Mouse (Mus musculus) central nervous system, embryonic 18 days (tissue): ENCODE measurements around the gene Dr1. TPM values are rescaled to one million over a fixed set of nuclear protein-coding genes. Genes with fewer than 3 reads are reported as not detected.

Source experiments
- polyA plus RNA-seq: library from polyadenylated mRNA; depleted of rRNA; stranded (reverse); fragments of >200 nt; gene quantifications from 2 replicates; pipeline ENCODE4 v1.2.3, GENCODE M21; 2012; rRNA removed

Gene Dr1
- polyA plus RNA-seq: 33.6 and 37.9 TPM in 2 replicates

DNA sequence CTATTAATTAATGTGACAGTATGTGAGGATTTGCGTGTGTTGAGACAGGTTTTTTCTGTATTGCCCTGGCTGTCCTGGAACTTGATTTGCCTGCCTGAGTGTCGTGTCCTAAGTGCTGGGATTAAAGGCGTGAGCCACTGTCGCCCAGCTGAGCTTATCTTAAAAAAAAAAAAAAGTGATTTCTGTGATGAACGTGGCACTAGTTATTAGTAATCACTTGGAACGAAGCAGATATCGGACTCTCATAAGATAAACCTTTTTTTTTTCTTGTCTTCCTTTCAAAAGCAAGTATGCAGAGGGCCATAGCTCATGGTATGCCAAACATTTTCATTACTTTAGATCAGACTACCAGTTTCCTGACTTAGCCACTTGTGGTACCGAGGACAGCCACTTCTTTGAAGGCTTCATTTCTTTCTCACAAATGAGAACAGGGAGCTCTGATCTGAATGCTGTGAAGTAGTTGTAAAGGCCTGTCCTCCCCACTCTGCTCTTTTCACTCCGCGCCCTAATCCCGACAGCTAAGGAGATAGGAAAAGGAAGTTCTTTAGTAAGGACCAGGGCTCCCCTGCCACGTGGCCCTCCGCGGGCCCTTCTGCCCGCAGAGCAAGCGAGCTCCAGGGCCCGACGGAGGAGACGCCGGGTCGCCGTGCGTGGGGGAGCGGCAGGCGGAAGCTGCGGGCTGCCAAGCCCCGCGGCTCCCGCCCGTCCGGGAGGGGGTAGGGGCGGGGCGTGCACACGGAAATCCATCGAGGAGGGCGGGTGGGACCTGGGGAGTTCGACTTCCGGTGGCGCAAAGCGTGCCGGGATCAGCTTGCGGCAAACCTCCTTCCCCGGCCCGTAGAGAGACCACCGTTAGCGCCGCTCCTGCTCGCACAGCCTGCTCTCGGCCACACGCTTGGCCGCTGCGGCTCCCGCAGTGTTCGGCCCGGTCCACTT lies at the start of gene Dr1:
Gene Dr1 (plus strand): TSS at position 771 of the 936 bp plus-strand sequence.

DNA sequence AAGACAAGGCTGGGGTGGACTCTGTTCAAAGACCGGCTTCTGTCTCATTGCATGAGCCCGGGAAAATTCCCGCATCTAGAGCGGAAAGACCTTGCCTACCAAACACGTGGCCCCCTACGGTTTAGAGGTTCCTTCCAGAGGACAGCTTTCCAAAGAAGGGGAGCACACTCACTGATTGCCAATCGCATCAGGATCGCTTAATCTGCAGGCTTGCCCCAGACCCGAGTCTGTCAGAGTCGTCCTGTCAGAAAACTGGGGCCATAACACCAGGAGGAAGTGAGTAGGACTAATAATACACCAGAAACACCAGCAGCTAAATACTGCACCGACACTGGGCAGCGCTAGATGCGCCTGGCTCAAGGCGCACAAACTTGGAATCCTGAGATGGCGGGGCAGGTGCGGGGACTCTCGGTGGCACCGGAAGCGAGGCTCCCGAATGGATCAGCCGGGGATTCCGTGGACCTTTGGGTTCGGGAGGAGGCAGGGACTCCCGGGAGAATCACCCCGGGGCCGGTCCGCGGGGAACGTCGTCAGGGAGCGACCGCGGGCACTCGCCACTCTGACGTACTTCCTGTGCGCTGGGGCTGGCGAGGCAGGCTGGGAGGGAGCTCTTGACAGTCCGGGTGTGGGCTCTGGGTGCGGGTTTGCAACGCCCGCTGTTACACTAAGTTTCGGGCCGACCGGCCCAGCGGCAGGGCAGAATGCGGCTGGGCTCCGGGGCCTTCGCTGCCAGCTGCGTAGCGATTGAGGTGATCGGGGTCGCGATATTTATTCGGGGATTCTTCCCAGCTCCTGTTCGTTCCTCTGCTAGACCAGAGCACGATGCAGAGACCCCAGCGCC lies 43.7 kb downstream of the Dr1 start, which contains the start of gene Pigg:
Gene Pigg (plus strand): TSS at position 386 of the 841 bp plus-strand sequence.

Other genes starting within 250 kb of the Dr1 start
- gene Mtf2, start 203.2 kb upstream of the Dr1 start, polyA plus RNA-seq: 66.7 and 67.7 TPM in 2 replicates
- gene Tmed5, start 136.3 kb upstream of the Dr1 start, polyA plus RNA-seq: 13.2 and 13.3 TPM in 2 replicates
- gene Ccdc18, start 136.0 kb upstream of the Dr1 start, polyA plus RNA-seq: 0.71 and 0.82 TPM in 2 replicates
- gene Pigg, start 43.7 kb downstream of the Dr1 start, polyA plus RNA-seq: 5.7 and 6.2 TPM in 2 replicates
- 26.8 and 28.5 TPM in 2 replicates for gene Gm42517, start 99.0 kb downstream of the Dr1 start, polyA plus RNA-seq
- 0.03 TPM in 1 of 2 replicates, not detected in the other for gene Pde6b, start 119.5 kb downstream of the Dr1 start, polyA plus RNA-seq
- 217 and 232 TPM in 2 replicates for gene Atp5k, start 165.6 kb downstream of the Dr1 start, polyA plus RNA-seq
- 0.64 and 0.69 TPM in 2 replicates for gene Mfsd7a, start 180.0 kb downstream of the Dr1 start, polyA plus RNA-seq
- 30.9 and 34.2 TPM in 2 replicates for gene Pcgf3, start 192.3 kb downstream of the Dr1 start, polyA plus RNA-seq